Mouse (Mus musculus) stomach, postnatal 0 days (tissue): ENCODE measurements at regions not wholly inside any gene's neighbourhood (a gene's known extent, or its start where the extent isn't known, plus 50 kb on each side); places are given as distances from the start of the nearest gene placed in this dataset.

Experiments used
- ATAC-seq: fragments of 200-750 bp; cut with Nextera tagmentation; 2 replicates; pipeline ENCODE4 v1.8.0; 2017; ENCODE audit not compliant: low FRiP score, low TSS enrichment
- DNase-seq: peaks from one replicate; pipeline ENCODE4 v3.0.0-alpha.2; 2016; ENCODE audit warnings: low spot score
- H3K27ac ChIP-seq: fragments of 300-500 bp; sonication (generic); replicated peaks from 2 replicates; pipeline ENCODE4 v1.5.1; 2014; ENCODE audit warnings: mild to moderate bottlenecking, control low read depth
- H3K27me3 ChIP-seq: fragments of 300-500 bp; sonication (generic); 2 replicates; pipeline ENCODE4 v1.6.1; 2014; ENCODE audit warnings: low read length; ENCODE audit not compliant: control insufficient read depth, insufficient read depth
- H3K36me3 ChIP-seq: fragments of 300-500 bp; sonication (generic); 2 replicates; pipeline ENCODE4 v1.6.1; 2014; ENCODE audit warnings: low read length, mixed read lengths; ENCODE audit not compliant: control insufficient read depth, insufficient read depth
- H3K4me1 ChIP-seq: fragments of 300-500 bp; sonication (generic); replicated peaks from 2 replicates; pipeline ENCODE4 v1.6.1; 2014; ENCODE audit warnings: antibody characterized with exemption; ENCODE audit not compliant: control insufficient read depth, insufficient read depth
- H3K4me2 ChIP-seq: fragments of 300-500 bp; sonication (generic); replicated peaks from 2 replicates; pipeline ENCODE4 v1.6.1; 2014; ENCODE audit warnings: low read depth, mild to moderate bottlenecking, control low read depth, moderate library complexity
- H3K4me3 ChIP-seq: fragments of 300-500 bp; sonication (generic); 2 replicates; pipeline ENCODE4 v1.5.1; 2014; ENCODE audit warnings: low read depth, low read length, control low read depth
- H3K9ac ChIP-seq: fragments of 300-500 bp; sonication (generic); 2 replicates; pipeline ENCODE4 v1.6.1; 2014; ENCODE audit warnings: mild to moderate bottlenecking, low read length, control low read depth, mixed read lengths
- H3K9me3 ChIP-seq: fragments of 300-500 bp; sonication (generic); 2 replicates; pipeline ENCODE4 v1.6.1; 2016; ENCODE audit warnings: low read length; ENCODE audit not compliant: control insufficient read depth
- CTCF ChIP-seq: IDR thresholded peaks from 2 replicates; pipeline ENCODE4 v1.5.1; 2016; ENCODE audit warnings: antibody characterized with exemption, low read depth, mild to moderate bottlenecking, moderate library complexity
- EP300 ChIP-seq: optimal IDR thresholded peaks from 2 replicates; pipeline ENCODE3; 2016; ENCODE audit warnings: antibody characterized with exemption
- WGBS: fragments of 180-500 bp; shearing (Covaris S2); extraction: QIAGEN DNeasy Blood & Tissue Kit; methylation state at CpG from one replicate; pipeline ENCODE4 v1.1.7; 2014; 5-methylcytosine and 5-hydroxymethylcytosine counted together

- no peak for TF ChIP-seq EP300
- no peak for TF ChIP-seq CTCF
- WGBS, result 83% methylated on average over 3 of the region's 3 CpGs
Measured at GRCm38 (mm10) chr13:37157808-37158207, 107.8 kb upstream of the F13a1 start.

GRCm38 (mm10) chr13:37151835-37152516, 101.9 kb upstream of the F13a1 start:
- H3K9me3 ChIP-seq, result no peaks in the 10 kb centered on the region
- no peak overlapping the region for H3K4me3 ChIP-seq
- TF ChIP-seq CTCF, result no peak
- TF ChIP-seq EP300, result no peak
- no peaks in the 10 kb centered on the region for H3K4me1 ChIP-seq
- no peak for ATAC-seq
- no peak overlapping the region for H3K27ac ChIP-seq
- no peaks in the 10 kb centered on the region for H3K36me3 ChIP-seq
- no peak overlapping the region for H3K4me2 ChIP-seq
- 66% methylated on average over 4 of the region's 4 CpGs for WGBS
- DNase-seq, result no peak
- no peaks in the 10 kb centered on the region for H3K27me3 ChIP-seq
- no peak overlapping the region for H3K9ac ChIP-seq

More at GRCm38 (mm10) chr13:37157808-37158207, 107.8 kb upstream of the F13a1 start:
- ATAC-seq, result no peak
- Histone ChIP-seq H3K27ac (no peak overlapping the region), H3K4me1 (no peaks in the 10 kb centered on the region), H3K9me3 (no peaks in the 10 kb centered on the region), H3K9ac (no peak overlapping the region), H3K27me3 (no peaks in the 10 kb centered on the region), H3K4me2 (no peak overlapping the region), H3K36me3 (no peaks in the 10 kb centered on the region), H3K4me3 (no peak overlapping the region)
- DNase-seq, result no peak

GRCm38 (mm10) chr13:37149961-37150360, 99.9 kb upstream of the F13a1 start:
- Histone ChIP-seq H3K9me3 (no peaks in the 10 kb centered on the region), H3K9ac (no peak overlapping the region), H3K4me3 (no peak overlapping the region), H3K27ac (no peak overlapping the region), H3K4me1 (no peaks in the 10 kb centered on the region), H3K4me2 (no peak overlapping the region), H3K27me3 (no peaks in the 10 kb centered on the region), H3K36me3 (no peaks in the 10 kb centered on the region)
- DNase-seq (no peak), ATAC-seq (no peak)
- WGBS, result 90% methylated on average over 1 of the region's 1 CpGs
- no peak for TF ChIP-seq CTCF
- TF ChIP-seq EP300, result no peak

GRCm38 (mm10) chr13:37149066-37149781, 99.2 kb upstream of the F13a1 start:
- H3K9me3 ChIP-seq, result no peaks in the 10 kb centered on the region

DNA sequence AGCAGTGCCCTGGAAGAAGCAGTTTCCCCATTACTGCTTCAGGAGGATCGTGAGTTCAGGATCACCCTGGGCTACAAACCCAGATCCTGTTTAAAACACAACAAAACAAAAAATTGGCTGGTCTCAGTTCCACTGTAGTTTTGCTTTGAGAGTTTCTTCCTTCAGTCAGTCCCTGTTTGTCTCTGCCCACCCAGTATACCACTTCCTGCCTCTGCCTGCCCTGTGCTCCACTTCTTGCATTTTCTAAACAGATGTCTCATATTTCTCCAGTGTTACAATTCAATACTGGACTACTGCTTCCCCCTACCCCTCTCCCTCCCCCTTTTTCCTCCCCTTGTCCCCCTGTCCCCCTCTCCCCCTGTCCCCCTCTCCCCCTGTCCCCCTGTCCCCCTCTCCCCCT, 98.6 kb upstream of the F13a1 start:
- TF ChIP-seq CTCF, result no peak
- no peak for TF ChIP-seq EP300
- Histone ChIP-seq H3K4me1 (no peaks in the 10 kb centered on the region), H3K27me3 (no peaks in the 10 kb centered on the region), H3K4me2 (no peak overlapping the region), H3K36me3 (no peaks in the 10 kb centered on the region), H3K27ac (no peak overlapping the region), H3K4me3 (no peak overlapping the region), H3K9me3 (no peaks in the 10 kb centered on the region), H3K9ac (no peak overlapping the region)
- DNase-seq (no peak), ATAC-seq (no peak)
- WGBS, result 78% methylated on average over 1 of the region's 1 CpGs

More at GRCm38 (mm10) chr13:37149066-37149781, 99.2 kb upstream of the F13a1 start:
- ATAC-seq (no peak), DNase-seq (no peak)
- H3K27ac ChIP-seq, result no peak overlapping the region
- H3K27me3 ChIP-seq, result no peaks in the 10 kb centered on the region
- H3K36me3 ChIP-seq, result no peaks in the 10 kb centered on the region
- TF ChIP-seq EP300 (no peak), CTCF (no peak)
- no peak overlapping the region for H3K4me3 ChIP-seq
- no peak overlapping the region for H3K9ac ChIP-seq
- WGBS, result 66% methylated on average over 3 of the region's 3 CpGs
- H3K4me2 ChIP-seq, result no peak overlapping the region
- H3K4me1 ChIP-seq, result no peaks in the 10 kb centered on the region

GRCm38 (mm10) chr13:37147790-37148189, 97.7 kb upstream of the F13a1 start:
- Histone ChIP-seq H3K9ac (no peak overlapping the region), H3K4me1 (no peaks in the 10 kb centered on the region), H3K4me3 (no peak overlapping the region), H3K9me3 (no peaks in the 10 kb centered on the region), H3K27me3 (no peaks in the 10 kb centered on the region), H3K4me2 (no peak overlapping the region), H3K36me3 (no peaks in the 10 kb centered on the region), H3K27ac (no peak overlapping the region)
- DNase-seq (no peak), ATAC-seq (no peak)
- WGBS, result 86% methylated on average over 8 of the region's 8 CpGs
- no peak for TF ChIP-seq EP300
- TF ChIP-seq CTCF, result no peak
